Mouse (Mus musculus) left cerebral cortex, postnatal 4 days (tissue): Measurements from ENCODE around the gene Hoxd4. TPM values are rescaled to one million over a fixed set of nuclear protein-coding genes. Genes with fewer than 3 reads are reported as not detected.
A peak's percentile ranks its signal among the peaks of the same experiment; 100 is the strongest.

Experiments used
- DNase-seq: peaks from one replicate; pipeline ENCODE4 v3.0.0-alpha.2; 2022
- intact Hi-C: fragments of 180-260 bp; cut with DNase I; formaldehyde crosslinking; loops from one replicate; pipeline ENCODE4 v1.15.1; 2025
- total RNA-seq, 2 experiments: library from RNA; stranded (reverse); gene quantifications; 2 replicates each; pipeline ENCODE4 v1.2.3; 2021

Hoxd4 gene
- total RNA-seq, 2 experiments from 2014 or later: not detected

GRCm38 (mm10) chr2:74678891-74679595 is 32.7 kb upstream of the Hoxd4 start, which contains the start of gene Hoxd11:
Gene Hoxd11, plus strand, starts transcription at chr2:74679557.
- intact Hi-C loops: no loop called here
- no peak for DNase-seq

- DNase-seq: no peak
These were observed 32.1 kb upstream of the Hoxd4 start for GRCm38 (mm10) chr2:74679596-74679971.

DNA sequence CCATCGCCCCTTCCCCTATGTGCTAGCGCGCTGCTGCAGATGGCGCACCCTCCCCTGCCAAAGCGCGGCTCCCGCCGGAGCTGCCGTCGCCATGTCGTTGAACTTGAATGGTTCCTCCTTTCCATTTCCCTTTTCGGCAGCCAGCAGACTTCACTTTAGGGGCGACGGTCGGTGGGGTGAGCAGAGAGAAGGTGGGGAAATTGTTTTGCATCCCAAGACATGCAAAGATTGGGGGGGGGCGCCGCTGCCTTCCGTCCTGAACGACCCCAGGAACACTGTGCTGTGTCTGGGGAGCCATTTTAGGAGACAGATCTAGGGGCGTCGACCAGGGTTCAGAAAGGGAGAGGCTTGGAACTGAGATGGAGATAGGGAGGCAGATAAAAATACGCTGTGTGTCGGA is 31.7 kb upstream of the Hoxd4 start:
- DNase-seq: no peak
- intact Hi-C loops: no loop called here

More at GRCm38 (mm10) chr2:74679596-74679971, 32.1 kb upstream of the Hoxd4 start:
- intact Hi-C loops: no loop called here

- intact Hi-C loops: no loop called here
- DNase-seq: no peak
These were observed 30.9 kb upstream of the Hoxd4 start for GRCm38 (mm10) chr2:74680561-74681398.

DNA sequence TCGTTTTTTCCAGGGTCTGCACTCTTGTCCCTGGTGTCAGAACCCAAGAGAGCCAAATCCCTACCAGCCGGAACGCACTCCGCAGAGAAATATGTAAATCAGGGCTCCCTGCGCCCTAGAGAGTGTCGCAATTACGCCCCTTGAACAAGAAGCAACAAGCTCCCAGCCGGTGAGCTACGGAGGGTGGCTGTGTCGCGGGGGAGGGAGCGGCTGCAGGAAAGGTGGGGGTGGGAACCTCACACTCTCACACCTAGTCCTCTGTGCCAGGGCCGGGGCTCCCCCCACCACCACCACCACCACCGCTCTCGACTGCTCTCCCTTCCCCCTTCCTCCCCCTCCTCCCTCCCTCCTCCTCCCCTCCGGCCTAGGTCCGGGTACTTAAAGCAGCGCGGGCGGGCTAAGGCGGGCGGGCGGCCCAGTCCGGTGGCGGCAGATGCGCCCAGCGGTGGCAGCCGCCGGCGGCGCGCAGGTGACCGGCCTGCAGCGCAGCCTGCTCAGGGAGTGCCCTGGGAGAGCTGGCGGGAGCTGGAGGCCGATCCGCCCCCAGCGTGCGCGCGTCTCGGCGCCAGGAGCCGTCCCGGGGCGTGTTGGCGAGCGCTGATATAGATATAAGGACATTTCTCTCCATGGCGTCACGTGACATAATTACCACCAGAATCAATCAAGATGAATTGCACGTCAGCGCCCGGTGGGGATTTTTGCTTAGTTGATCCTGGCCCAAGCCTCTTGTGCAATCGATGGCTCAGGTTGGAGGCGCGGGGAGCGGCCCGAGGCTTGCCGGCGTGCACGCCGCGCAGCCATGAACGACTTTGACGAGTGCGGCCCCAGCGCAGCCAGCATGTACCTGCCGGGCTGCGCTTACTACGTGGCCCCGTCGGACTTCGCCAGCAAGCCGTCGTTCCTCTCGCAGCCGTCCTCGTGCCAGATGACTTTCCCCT is 29.9 kb upstream of the Hoxd4 start:
- intact Hi-C loops: no loop called here
- DNase-seq: no peak

- no peak for DNase-seq
- intact Hi-C loops: no loop called here
These were observed 28.9 kb upstream of the Hoxd4 start for GRCm38 (mm10) chr2:74682796-74683195.

- intact Hi-C loops: no loop called here
- no peak for DNase-seq
These were observed 28.2 kb upstream of the Hoxd4 start for GRCm38 (mm10) chr2:74683471-74683951.

DNA sequence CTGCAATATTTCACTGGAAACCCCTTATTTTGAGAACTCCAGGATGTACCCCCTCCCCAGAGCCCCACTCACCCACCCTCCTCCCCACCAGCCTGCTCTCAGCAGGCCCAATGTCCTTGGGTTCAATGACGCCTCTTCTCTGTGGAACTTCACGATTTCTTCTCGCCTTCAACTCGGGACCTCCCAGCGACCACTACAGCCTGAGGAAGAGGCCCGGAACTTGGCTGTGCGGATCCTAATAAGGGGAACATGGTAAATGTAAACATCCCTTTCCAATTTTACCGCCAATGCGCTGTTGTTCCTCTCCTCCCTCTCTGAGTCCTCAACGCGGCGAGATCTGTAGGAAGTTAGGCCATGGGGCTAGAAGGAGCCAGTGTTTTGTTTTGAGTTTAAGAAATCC is 27.6 kb upstream of the Hoxd4 start:
- intact Hi-C loops: no loop called here
- no peak for DNase-seq

- intact Hi-C loops: no loop called here
- no peak for DNase-seq
These were observed 26.6 kb upstream of the Hoxd4 start for GRCm38 (mm10) chr2:74685059-74685603.

DNA sequence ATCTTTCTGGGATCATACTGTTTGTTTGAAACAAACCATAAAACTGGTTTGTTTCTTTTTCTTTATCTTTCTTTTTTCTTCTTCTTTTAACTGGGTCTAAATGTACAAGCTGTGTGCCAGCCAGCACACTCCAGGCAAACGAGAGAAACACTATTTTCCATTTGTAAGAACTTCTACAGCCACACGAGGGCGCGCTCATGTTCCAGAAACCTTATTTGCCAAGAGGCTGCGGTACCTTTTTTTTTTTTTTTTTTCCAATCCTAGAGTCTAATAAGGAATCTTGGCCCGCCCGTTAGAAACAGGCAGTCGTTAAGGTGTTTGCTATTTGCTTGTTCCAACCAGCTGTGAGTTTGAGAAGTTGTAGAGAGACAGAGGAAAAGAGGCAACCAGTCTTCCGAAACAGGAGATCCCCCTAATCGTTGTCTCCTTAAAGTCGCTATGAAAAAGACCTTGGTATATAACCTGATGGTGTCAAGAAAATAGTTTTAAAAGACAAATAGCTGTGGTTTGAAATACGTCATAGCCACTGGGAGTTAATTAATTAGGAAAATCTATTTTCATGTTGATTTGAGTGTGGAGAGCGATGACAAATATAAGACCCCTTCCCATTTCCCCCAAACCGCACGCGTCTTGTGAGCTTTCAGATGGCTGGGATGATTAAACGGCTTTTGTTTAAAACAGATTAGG is 25.3 kb upstream of the Hoxd4 start:
- intact Hi-C loops: no loop called here

GRCm38 (mm10) chr2:74686988-74687697 is 24.6 kb upstream of the Hoxd4 start:
- no peak for DNase-seq
- intact Hi-C loops: no loop called here

More for the DNA sequence above, 25.3 kb upstream of the Hoxd4 start:
- peak; percentile 63 for DNase-seq

GRCm38 (mm10) chr2:74687698-74688555 is 23.8 kb upstream of the Hoxd4 start:
- intact Hi-C loops: no loop called here
- DNase-seq: no peak

- DNase-seq: no peak
- intact Hi-C loops: no loop called here
These were observed 22.7 kb upstream of the Hoxd4 start for GRCm38 (mm10) chr2:74688795-74689573.

- no peak for DNase-seq
- intact Hi-C loops: loop anchor here (10.0 kb wide), 1 partner anchor 1415 kb away; no protein-coding TSS in a partner anchor
These were observed 22.0 kb upstream of the Hoxd4 start for GRCm38 (mm10) chr2:74689574-74690337.

GRCm38 (mm10) chr2:74690338-74690716 is 21.4 kb upstream of the Hoxd4 start:
- no peak for DNase-seq
- intact Hi-C loops: loop anchor here (10.0 kb wide), 1 partner anchor 1414 kb away; no protein-coding TSS in a partner anchor
